8 mouse cellular contexts compared by ENCODE assay signal in genomic region chr2:144550529-144550928, GRCm38 (mm10). TPM values are rescaled to one million over a fixed set of nuclear protein-coding genes. Genes with fewer than 3 reads are reported as not detected.
DNase-seq lines count a peak whose midpoint lies in the region; ATAC-seq and TF ChIP-seq lines count a peak whose summit lies in the region.

TSS of gene Rbbp9 (minus strand) at chr2:144550869.

- WGBS in embryonic facial prominence, embryonic 14.5 days: under 1% methylated on average over 17 of the region's 17 CpGs
- WGBS in kidney, adult 2 months: under 1% methylated on average over 17 of the region's 17 CpGs
- WGBS in limb, embryonic 10.5 days: 2% methylated on average over 17 of the region's 17 CpGs
- under 1% methylated on average over 17 of the region's 17 CpGs for WGBS in midbrain, embryonic 11.5 days

- peaks cover 22% of the 10 kb centered on the region for H3K36me3 ChIP-seq in embryonic facial prominence, embryonic 14.5 days (ENCODE audit: control insufficient read depth, insufficient read depth, low read length)
- H3K36me3 ChIP-seq in kidney, adult 2 months (ENCODE audit: control insufficient read depth, insufficient read depth, low read length): no peaks in the 10 kb centered on the region
- peaks cover 28% of the 10 kb centered on the region for H3K36me3 ChIP-seq in limb, embryonic 10.5 days
- no peaks in the 10 kb centered on the region for H3K36me3 ChIP-seq in midbrain, embryonic 11.5 days (ENCODE audit: control insufficient read depth, insufficient read depth, low read length)

- peak within 1 kb of the TSS; percentile 86 for H3K27ac ChIP-seq in embryonic facial prominence, embryonic 14.5 days (replicated peaks; ENCODE audit: low read depth, low read length)
- H3K27ac ChIP-seq in kidney, adult 2 months (ENCODE audit: insufficient read depth, low read depth, low read length): peak within 1 kb of the TSS; percentile 94
- peak within 1 kb of the TSS; percentile 90 for H3K27ac ChIP-seq in limb, embryonic 10.5 days
- no peak within 1 kb of the TSS for H3K27ac ChIP-seq in midbrain, embryonic 11.5 days (ENCODE audit: low read depth, low read length)

- peaks cover 3% of the 10 kb centered on the region; the same call in 1 of the 2 replicates for H3K4me1 ChIP-seq in embryonic facial prominence, embryonic 14.5 days (ENCODE audit: control insufficient read depth, insufficient read depth, low read length)
- H3K4me1 ChIP-seq in kidney, adult 2 months (ENCODE audit: control insufficient read depth, insufficient read depth, low read length): peaks cover 12% of the 10 kb centered on the region
- H3K4me1 ChIP-seq in limb, embryonic 10.5 days: peaks cover 3% of the 10 kb centered on the region; the same call in 1 of the 2 replicates
- H3K4me1 ChIP-seq in midbrain, embryonic 11.5 days (ENCODE audit: control insufficient read depth, insufficient read depth, low read length): peaks cover 6% of the 10 kb centered on the region; the same call in 1 of the 2 replicates

- TF ChIP-seq CTCF in kidney, adult 2 months (conservative IDR thresholded peaks at IDR 0.05; ENCODE audit: insufficient read depth, insufficient read length, low read depth, low read length): no peak

- H3K27me3 ChIP-seq in embryonic facial prominence, embryonic 14.5 days (replicated peaks; ENCODE audit: control insufficient read depth, insufficient read depth, low read length): no peaks in the 10 kb centered on the region
- H3K27me3 ChIP-seq in kidney, adult 2 months (replicated peaks; ENCODE audit: control insufficient read depth, insufficient read depth, low read length): no peaks in the 10 kb centered on the region
- no peaks in the 10 kb centered on the region for H3K27me3 ChIP-seq in limb, embryonic 10.5 days (ENCODE audit: low read depth, poor library complexity, severe bottlenecking)
- no peaks in the 10 kb centered on the region for H3K27me3 ChIP-seq in midbrain, embryonic 11.5 days (ENCODE audit: control insufficient read depth, insufficient read depth, low read length)

- H3K9me3 ChIP-seq in embryonic facial prominence, embryonic 14.5 days (ENCODE audit: control insufficient read depth, low read length): no peaks in the 10 kb centered on the region
- H3K9me3 ChIP-seq in limb, embryonic 10.5 days (replicated peaks): no peaks in the 10 kb centered on the region
- no peaks in the 10 kb centered on the region for H3K9me3 ChIP-seq in midbrain, embryonic 11.5 days (ENCODE audit: control insufficient read depth, low read length)

- H3K9ac ChIP-seq in embryonic facial prominence, embryonic 14.5 days (ENCODE audit: low read depth, low read length): peak within 1 kb of the TSS; percentile 76
- peak within 1 kb of the TSS; percentile 82 for H3K9ac ChIP-seq in midbrain, embryonic 11.5 days (ENCODE audit: low read length)

- ATAC-seq in embryonic facial prominence, embryonic 14.5 days (ENCODE audit: low read depth): peak; percentile 92
- peak; percentile 98 for ATAC-seq in midbrain, embryonic 11.5 days (ENCODE audit: low FRiP score)

- H3K4me2 ChIP-seq in embryonic facial prominence, embryonic 14.5 days (ENCODE audit: low read depth, low read length): peak within 1 kb of the TSS; percentile 71
- peak within 1 kb of the TSS; percentile 59 for H3K4me2 ChIP-seq in midbrain, embryonic 11.5 days

- TF ChIP-seq POLR2A in kidney, adult 2 months (IDR thresholded peaks at IDR 0.05; ENCODE audit: low read depth, low read length): peak; percentile 28

- peak; percentile 82 for DNase-seq in 3T3-L1 (ENCODE audit: low read depth, low spot score)
- DNase-seq in adrenal gland, postnatal 4 days (ENCODE audit: low spot score in 2 of 2): peak; percentile 19 to 25
- peak; percentile 94 for DNase-seq in embryonic facial prominence, embryonic 14.5 days (ENCODE audit: low spot score)
- peak; percentile 59 for DNase-seq in heart, adult 8-10 months (ENCODE audit: low spot score)
- peak; percentile 81 for DNase-seq in kidney, adult 2 months
- DNase-seq in limb, embryonic 10.5 days (ENCODE audit: low spot score): peak; percentile 80
- peak; percentile 97 for DNase-seq in midbrain, embryonic 11.5 days (ENCODE audit: low spot score, missing footprints)
- DNase-seq in skeletal muscle tissue, adult 2 months (ENCODE audit: low read depth, low spot score): peak; percentile 32

- peak within 1 kb of the TSS; percentile 63 for H3K4me3 ChIP-seq in embryonic facial prominence, embryonic 14.5 days (ENCODE audit: low read depth, low read length)
- H3K4me3 ChIP-seq in kidney, adult 2 months (ENCODE audit: insufficient read depth, low read depth, low read length): peak within 1 kb of the TSS; percentile 99
- peak within 1 kb of the TSS; percentile 67 for H3K4me3 ChIP-seq in limb, embryonic 10.5 days
- peak within 1 kb of the TSS; percentile 50 for H3K4me3 ChIP-seq in midbrain, embryonic 11.5 days (ENCODE audit: low read depth, low read length)

RNA-seq across cellular contexts. Expression of gene Rbbp9, which starts in this region (rescaled TPM):
- total RNA-seq in adrenal gland, postnatal 4 days (2021): 10 to 100 TPM; 36.2 to 37.7 TPM
- polyA plus RNA-seq in embryonic facial prominence, embryonic 14.5 days (2014; fragmentation: Nextera tagmentation; extraction: Ambion mirVana): 59.7 and 65.8 TPM in 2 replicates
- total RNA-seq in heart, adult 8-10 months (2022): 10 to 100 TPM; 10.9 to 13.2 (median 11.6) TPM
- 31.2 and 31.7 TPM in 2 replicates for polyA plus RNA-seq in kidney, adult 2 months (2012; rRNA removed)
- 66.0 and 67.0 TPM in 2 replicates for polyA plus RNA-seq in limb, embryonic 10.5 days (2016; fragmentation: Nextera tagmentation; extraction: Ambion mirVana)
- polyA plus RNA-seq in midbrain, embryonic 11.5 days (2014; fragmentation: Nextera tagmentation; extraction: Ambion mirVana): 75.9 and 78.0 TPM in 2 replicates

Comparison
In these comparisons a context has a peak if more than half of its experiments do, and no peak if none do; other contexts are left out.
1. DNase-seq: peak in every context shown above with its lines; median percentile 97 in midbrain, embryonic 11.5 days; 94 in embryonic facial prominence, embryonic 14.5 days; 82 in 3T3-L1; 81 in kidney, adult 2 months; 80 in limb, embryonic 10.5 days; 59 in heart, adult 8-10 months; 32 in skeletal muscle tissue, adult 2 months; 22 in adrenal gland, postnatal 4 days.